Mouse (Mus musculus): ENCODE data around the gene Actr2. TPM values are rescaled to one million over a fixed set of nuclear protein-coding genes. Genes with fewer than 3 reads are reported as not detected.
"Not testable (repeated sequence)": the region's sequence is repeated elsewhere in the genome, so short reads cannot be mapped to it uniquely, and the experiment has no call there.

Gene Actr2
- polyA plus RNA-seq, 1 experiment from 2014 or later = 173 TPM

DNA sequence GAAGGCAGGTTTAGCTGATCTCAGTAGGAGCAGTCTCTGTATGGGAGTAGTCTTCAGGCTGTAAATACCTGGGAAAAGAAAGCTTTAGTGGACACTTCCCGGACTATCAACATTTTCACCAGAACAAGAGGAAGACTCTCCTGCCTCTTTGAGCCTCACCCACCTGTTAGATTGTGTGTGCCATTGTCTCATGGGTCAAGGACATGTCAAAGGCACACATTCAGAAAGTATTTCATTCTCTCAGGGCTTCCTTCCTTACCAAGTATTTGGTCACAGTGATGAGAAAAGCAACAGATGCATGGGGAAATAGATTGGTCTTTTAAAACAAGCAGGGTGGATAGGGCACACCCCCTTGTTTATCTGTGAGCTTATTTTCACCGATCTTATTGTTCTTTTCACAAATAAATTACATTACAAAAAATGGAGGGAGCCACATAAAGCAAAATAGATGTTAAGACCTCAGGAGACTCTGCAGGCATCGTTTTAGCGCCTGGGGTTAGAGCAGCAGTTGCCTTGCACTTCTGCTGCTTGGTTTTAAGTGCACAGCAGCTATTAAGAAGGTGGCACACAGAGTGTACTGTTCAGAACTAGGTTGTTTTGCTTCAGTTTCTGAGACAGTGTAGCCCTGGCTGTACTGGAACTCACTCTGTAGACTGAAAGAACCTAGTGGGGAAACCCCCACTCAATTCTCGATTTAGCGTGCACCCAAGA is 25.9 kb upstream of the Actr2 start:
- Histone ChIP-seq H3K9me3 (no peaks in the 10 kb centered on the region), H3K27me3 (replicated peaks) (no peaks in the 10 kb centered on the region), H3K4me2 (no peak overlapping the region), H3K27ac (no peak overlapping the region), H3K36me3 (replicated peaks) (no peaks in the 10 kb centered on the region), H3K9ac (no peak overlapping the region), H3K4me3 (no peak overlapping the region), H3K4me1 (no peaks in the 10 kb centered on the region)
- 92% methylated on average over 6 of the region's 6 CpGs for WGBS
- no peak for ATAC-seq (replicated peaks)

DNA sequence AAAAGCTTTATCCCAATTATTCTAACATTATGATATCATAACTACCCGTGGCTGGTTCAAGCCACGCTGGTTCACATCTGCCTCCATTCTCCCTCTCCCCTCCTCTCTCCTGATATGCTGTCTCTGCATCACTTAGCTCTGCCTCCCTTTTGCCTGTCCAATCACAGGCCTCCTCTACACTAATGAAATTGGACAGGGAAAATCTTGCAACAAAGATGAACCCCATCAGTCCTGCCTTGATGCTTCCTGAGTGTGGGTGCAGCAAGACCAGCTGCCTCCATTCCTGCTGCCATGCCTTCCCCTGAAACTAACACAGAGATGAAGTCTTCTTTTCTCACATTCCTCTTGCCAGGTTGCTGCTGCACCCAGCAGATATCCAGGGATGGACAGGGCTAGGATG is 25.2 kb upstream of the Actr2 start:
- no peaks in the 10 kb centered on the region for H3K9me3 ChIP-seq
- no peak overlapping the region for H3K4me2 ChIP-seq
- H3K9ac ChIP-seq = no peak overlapping the region
- no peak overlapping the region for H3K4me3 ChIP-seq
- no peaks in the 10 kb centered on the region for H3K27me3 ChIP-seq (replicated peaks)
- no peak overlapping the region for H3K27ac ChIP-seq
- 85% methylated on average over 2 of the region's 2 CpGs for WGBS
- ATAC-seq (replicated peaks) = no peak
- H3K4me1 ChIP-seq = no peaks in the 10 kb centered on the region
- no peaks in the 10 kb centered on the region for H3K36me3 ChIP-seq (replicated peaks)

GRCm38 (mm10) chr11:20136314-20136713 is 23.6 kb upstream of the Actr2 start:
- Histone ChIP-seq H3K4me3 (no peak overlapping the region), H3K4me1 (no peaks in the 10 kb centered on the region), H3K9ac (no peak overlapping the region), H3K4me2 (no peak overlapping the region), H3K27me3 (replicated peaks) (no peaks in the 10 kb centered on the region), H3K27ac (no peak overlapping the region), H3K36me3 (replicated peaks) (no peaks in the 10 kb centered on the region), H3K9me3 (no peaks in the 10 kb centered on the region)
- ATAC-seq (replicated peaks) = no peak
- WGBS = 87% methylated on average over 6 of the region's 6 CpGs

DNA sequence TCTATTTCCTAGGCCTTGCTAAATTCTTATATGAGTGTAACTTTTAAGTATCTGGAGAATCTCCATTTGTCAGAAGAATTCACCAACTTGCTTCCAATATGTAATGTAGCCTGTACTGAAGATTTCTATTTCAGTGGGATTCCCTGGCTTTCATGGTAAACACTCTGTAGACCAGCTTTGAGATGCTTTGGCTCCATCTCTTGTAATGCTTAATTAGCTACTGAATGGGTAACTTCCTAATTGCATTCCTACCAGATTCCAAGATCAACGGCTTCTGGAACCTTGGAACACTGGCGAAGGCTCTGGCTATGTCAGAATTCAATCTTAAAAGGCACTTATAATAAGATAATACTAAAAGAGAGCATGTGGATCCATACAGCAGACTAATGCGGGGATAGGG is 22.2 kb upstream of the Actr2 start:
- H3K4me1 ChIP-seq; H3K9me3 ChIP-seq; H3K9ac ChIP-seq; H3K27me3 ChIP-seq (replicated peaks); H3K4me2 ChIP-seq; ATAC-seq (replicated peaks); H3K36me3 ChIP-seq (replicated peaks); H3K4me3 ChIP-seq; H3K27ac ChIP-seq: not testable (repeated sequence)
- WGBS = 65% methylated on average over 3 of the region's 3 CpGs

- Histone ChIP-seq H3K4me3 (no peak overlapping the region), H3K36me3 (replicated peaks) (no peaks in the 10 kb centered on the region), H3K27me3 (replicated peaks) (no peaks in the 10 kb centered on the region), H3K9me3 (no peaks in the 10 kb centered on the region), H3K4me1 (no peaks in the 10 kb centered on the region), H3K27ac (no peak overlapping the region), H3K4me2 (no peak overlapping the region), H3K9ac (no peak overlapping the region)
- 89% methylated on average over 1 of the region's 1 CpGs for WGBS
- no peak for ATAC-seq (replicated peaks)
These were observed 21.0 kb upstream of the Actr2 start for GRCm38 (mm10) chr11:20133721-20134120.

GRCm38 (mm10) chr11:20132955-20133562 is 20.3 kb upstream of the Actr2 start:
- Histone ChIP-seq H3K9me3 (no peaks in the 10 kb centered on the region), H3K27me3 (replicated peaks) (no peaks in the 10 kb centered on the region), H3K4me1 (no peaks in the 10 kb centered on the region), H3K4me3 (no peak overlapping the region), H3K27ac (no peak overlapping the region), H3K4me2 (no peak overlapping the region), H3K36me3 (replicated peaks) (no peaks in the 10 kb centered on the region), H3K9ac (no peak overlapping the region)
- ATAC-seq (replicated peaks) = no peak
- WGBS = 31% methylated on average over 12 of the region's 12 CpGs

GRCm38 (mm10) chr11:20126673-20127516 is 14.2 kb upstream of the Actr2 start:
- no peaks in the 10 kb centered on the region for H3K9me3 ChIP-seq
- 78% methylated on average over 10 of the region's 10 CpGs for WGBS
- H3K4me2 ChIP-seq = no peak overlapping the region
- H3K9ac ChIP-seq = no peak overlapping the region
- H3K4me1 ChIP-seq = no peaks in the 10 kb centered on the region
- no peak overlapping the region for H3K4me3 ChIP-seq
- ATAC-seq (replicated peaks) = no peak
- H3K27ac ChIP-seq = no peak overlapping the region
- H3K27me3 ChIP-seq (replicated peaks) = no peaks in the 10 kb centered on the region
- H3K36me3 ChIP-seq (replicated peaks) = no peaks in the 10 kb centered on the region

GRCm38 (mm10) chr11:20125423-20125822 is 12.7 kb upstream of the Actr2 start:
- Histone ChIP-seq H3K36me3 (replicated peaks) (no peaks in the 10 kb centered on the region), H3K4me3 (no peak overlapping the region), H3K4me1 (no peaks in the 10 kb centered on the region), H3K4me2 (no peak overlapping the region), H3K27ac (no peak overlapping the region), H3K9me3 (no peaks in the 10 kb centered on the region), H3K9ac (no peak overlapping the region), H3K27me3 (replicated peaks) (no peaks in the 10 kb centered on the region)
- ATAC-seq (replicated peaks) = no peak
- WGBS = 66% methylated on average over 1 of the region's 1 CpGs

DNA sequence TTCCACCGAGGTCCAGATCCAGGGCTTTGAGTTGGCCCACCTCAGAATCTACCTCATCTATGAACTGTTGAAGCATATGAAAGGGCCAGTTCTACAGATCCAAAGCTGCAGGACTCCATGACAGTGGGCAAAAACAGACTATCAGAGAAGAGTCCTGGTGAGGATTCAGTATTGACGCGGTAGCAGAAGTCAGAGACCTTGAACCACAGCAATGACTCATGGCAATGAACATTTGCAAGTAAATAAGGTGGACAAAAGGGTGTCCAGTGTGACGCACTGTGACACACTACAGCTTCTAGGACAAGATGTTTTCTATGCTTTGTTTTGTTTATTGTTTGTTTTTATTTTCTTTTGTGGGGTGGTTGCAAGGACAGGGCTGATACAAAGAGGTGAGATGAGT is 4.0 kb upstream of the Actr2 start:
- H3K27ac ChIP-seq = no peak overlapping the region
- no peaks in the 10 kb centered on the region for H3K36me3 ChIP-seq (replicated peaks)
- ATAC-seq (replicated peaks) = no peak
- peaks cover 12% of the 10 kb centered on the region for H3K4me1 ChIP-seq
- no peaks in the 10 kb centered on the region for H3K9me3 ChIP-seq
- H3K27me3 ChIP-seq (replicated peaks) = no peaks in the 10 kb centered on the region
- WGBS = 95% methylated on average over 4 of the region's 4 CpGs
- no peak overlapping the region for H3K9ac ChIP-seq
- H3K4me2 ChIP-seq = no peak overlapping the region
- H3K4me3 ChIP-seq = no peak overlapping the region

- WGBS = 69% methylated on average over 5 of the region's 5 CpGs
- Histone ChIP-seq H3K9me3 (no peaks in the 10 kb centered on the region), H3K36me3 (replicated peaks) (no peaks in the 10 kb centered on the region), H3K4me3 (no peak overlapping the region), H3K27me3 (replicated peaks) (no peaks in the 10 kb centered on the region), H3K9ac (no peak overlapping the region), H3K4me1 (peaks cover 16% of the 10 kb centered on the region), H3K27ac (no peak overlapping the region), H3K4me2 (no peak overlapping the region)
- ATAC-seq (replicated peaks) = no peak
These were observed 3.4 kb upstream of the Actr2 start for GRCm38 (mm10) chr11:20116030-20116551.

DNA sequence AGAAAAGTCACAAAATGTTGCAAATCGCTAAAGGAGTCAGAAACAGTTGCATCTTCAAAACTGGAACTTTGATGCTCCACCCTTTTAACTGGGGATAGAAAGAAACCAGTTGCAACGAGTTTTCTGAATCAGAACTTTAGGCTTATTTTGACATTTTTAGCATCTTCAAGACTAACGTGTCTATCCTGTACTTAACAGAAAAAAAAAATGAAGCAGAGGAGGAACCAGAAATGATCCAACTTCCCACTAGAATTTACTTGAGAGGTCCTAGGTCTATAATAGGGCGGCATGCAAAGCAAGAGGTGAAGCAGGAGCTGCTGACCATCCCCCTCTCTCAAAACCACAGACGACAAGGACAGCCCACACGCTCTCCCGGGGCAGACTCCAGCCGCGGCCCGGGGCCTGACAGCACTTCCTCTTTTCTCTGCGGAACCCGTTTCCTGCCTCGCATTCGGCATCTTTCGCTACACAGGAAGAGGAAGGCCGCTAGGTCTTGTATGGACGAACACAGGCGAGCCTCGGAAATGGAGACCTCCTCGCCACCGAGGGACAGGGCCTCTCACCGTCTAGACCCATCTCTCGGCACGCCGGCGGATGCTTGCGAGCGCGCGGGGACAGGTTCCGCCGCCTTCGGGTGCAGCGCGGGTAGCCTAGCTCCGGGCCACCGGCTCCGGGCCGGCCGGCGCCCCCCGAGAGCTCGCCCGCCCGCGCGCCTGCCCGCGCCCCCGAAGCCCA is 540 bp downstream of the Actr2 start:
- Histone ChIP-seq H3K4me3 (peak overlapping the region; percentile 95), H3K9me3 (no peaks in the 10 kb centered on the region), H3K27me3 (replicated peaks) (no peaks in the 10 kb centered on the region), H3K27ac (peak overlapping the region; percentile 95), H3K4me2 (peak overlapping the region; percentile 57), H3K36me3 (replicated peaks) (no peaks in the 10 kb centered on the region), H3K9ac (peak overlapping the region; percentile 92), H3K4me1 (peaks cover 23% of the 10 kb centered on the region)
- ATAC-seq (replicated peaks) = peak; percentile 79
- under 1% methylated on average over 50 of the region's 50 CpGs for WGBS

DNA sequence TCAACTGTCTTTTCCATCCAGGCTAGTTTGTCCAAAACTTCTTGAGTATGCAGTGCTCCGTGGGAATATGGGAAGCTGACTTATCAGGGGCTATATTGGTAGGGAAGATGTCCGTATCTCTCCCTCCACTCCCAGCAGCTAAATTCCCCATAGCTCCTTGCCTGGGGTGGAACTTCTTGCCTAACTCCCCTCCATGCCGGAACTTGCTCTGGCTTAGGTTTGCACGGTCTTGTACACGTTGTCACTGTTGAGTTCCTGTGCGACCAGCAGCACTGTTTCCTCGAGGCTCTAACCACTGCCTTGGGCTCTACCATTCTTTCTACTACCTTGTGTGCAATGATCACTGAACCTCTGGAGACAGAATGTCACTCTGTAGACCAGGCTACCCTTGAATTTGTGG is 4.6 kb downstream of the Actr2 start:
- H3K4me2 ChIP-seq = no peak overlapping the region
- H3K4me3 ChIP-seq = no peak overlapping the region
- H3K36me3 ChIP-seq (replicated peaks) = no peaks in the 10 kb centered on the region
- H3K4me1 ChIP-seq = peaks cover 16% of the 10 kb centered on the region
- no peak for ATAC-seq (replicated peaks)
- H3K9me3 ChIP-seq = no peaks in the 10 kb centered on the region
- H3K27me3 ChIP-seq (replicated peaks) = no peaks in the 10 kb centered on the region
- no peak overlapping the region for H3K27ac ChIP-seq
- 97% methylated on average over 7 of the region's 7 CpGs for WGBS
- H3K9ac ChIP-seq = no peak overlapping the region

Data from midbrain, embryonic 15.5 days (tissue).